Mouse (Mus musculus): ENCODE measurements around the gene Sdad1. TPM values are rescaled to one million over a fixed set of nuclear protein-coding genes. Genes with fewer than 3 reads are reported as not detected.
"Not testable (repeated sequence)": the region's sequence is repeated elsewhere in the genome, so short reads cannot be mapped to it uniquely, and the experiment has no call there.

The Sdad1 gene
- 39.5 and 41.2 TPM in 2 replicates for polyA plus RNA-seq (2014; fragmentation: Nextera tagmentation; extraction: Ambion mirVana)

DNA sequence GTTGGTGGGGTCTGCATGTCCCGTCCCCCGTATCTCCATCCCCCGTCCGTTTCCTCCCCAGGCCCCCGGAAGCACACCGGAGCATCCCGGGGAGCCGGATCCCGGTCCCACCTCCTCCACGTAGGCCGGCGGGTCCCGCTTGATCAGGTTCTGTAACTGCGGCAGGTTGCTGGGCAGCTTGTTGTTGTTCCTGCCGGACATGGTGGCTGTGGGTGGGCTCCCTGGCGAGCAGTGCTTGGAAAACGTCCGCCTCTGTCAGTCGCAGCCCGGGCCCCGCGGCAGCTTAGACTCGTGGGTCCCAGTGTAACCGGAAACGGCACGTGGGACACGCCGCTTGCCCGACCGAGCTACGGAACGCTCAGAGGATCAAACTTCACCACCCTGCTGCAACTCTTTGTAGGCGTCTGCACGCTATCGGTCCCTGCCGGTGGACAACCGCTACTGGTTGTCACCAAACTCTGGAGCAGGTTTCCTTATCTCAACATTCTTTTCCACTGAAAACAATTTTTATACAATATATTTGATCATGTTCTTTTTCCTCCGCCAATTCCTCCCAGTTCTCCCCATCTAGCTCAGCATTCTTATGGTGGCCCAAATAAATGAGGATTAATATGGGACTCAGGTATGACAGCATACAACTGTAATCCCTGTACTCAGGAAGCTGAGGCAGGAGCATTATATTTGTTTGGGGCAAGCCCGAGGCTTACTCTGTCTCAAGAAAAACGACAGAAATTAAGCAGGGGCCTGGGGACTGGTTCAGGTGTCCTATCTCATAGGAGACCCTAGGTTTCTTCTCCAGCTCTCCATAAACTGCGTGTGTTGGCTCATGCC lies at the start of gene Sdad1:
Sdad1 (minus strand) TSS at position 799 of the 831 bp plus-strand sequence.
- Histone ChIP-seq H3K4me1 (ENCODE audit: control insufficient read depth, insufficient read depth, low read length) (no peaks in the 10 kb centered on the region), H3K9me3 (replicated peaks; ENCODE audit: control insufficient read depth, low read length) (no peaks in the 10 kb centered on the region), H3K4me3 (ENCODE audit: low read depth, low read length) (peak within 1 kb of the TSS; percentile 87), H3K4me2 (ENCODE audit: low read depth, low read length) (peak within 1 kb of the TSS; percentile 76), H3K27ac (replicated peaks; ENCODE audit: low read depth, low read length) (0 out of 2 replicates have a peak within 1 kb of the TSS, but pooled peaks have one; percentile 8), H3K27me3 (ENCODE audit: control insufficient read depth, insufficient read depth, low read length) (no peaks in the 10 kb centered on the region), H3K36me3 (replicated peaks; ENCODE audit: control insufficient read depth, insufficient read depth, low read depth, low read length) (no peaks in the 10 kb centered on the region; the same call in 1 of the 2 replicates), H3K9ac (replicated peaks; ENCODE audit: low read length) (peak within 1 kb of the TSS; percentile 77)
- ATAC-seq (replicated peaks; ENCODE audit: insufficient number of reproducible peaks, low FRiP score, low TSS enrichment, low read depth) (peak; percentile 95), DNase-seq (ENCODE audit: low spot score) (peak; percentile 96)
- 2% methylated on average over 41 of the region's 41 CpGs for WGBS

DNA sequence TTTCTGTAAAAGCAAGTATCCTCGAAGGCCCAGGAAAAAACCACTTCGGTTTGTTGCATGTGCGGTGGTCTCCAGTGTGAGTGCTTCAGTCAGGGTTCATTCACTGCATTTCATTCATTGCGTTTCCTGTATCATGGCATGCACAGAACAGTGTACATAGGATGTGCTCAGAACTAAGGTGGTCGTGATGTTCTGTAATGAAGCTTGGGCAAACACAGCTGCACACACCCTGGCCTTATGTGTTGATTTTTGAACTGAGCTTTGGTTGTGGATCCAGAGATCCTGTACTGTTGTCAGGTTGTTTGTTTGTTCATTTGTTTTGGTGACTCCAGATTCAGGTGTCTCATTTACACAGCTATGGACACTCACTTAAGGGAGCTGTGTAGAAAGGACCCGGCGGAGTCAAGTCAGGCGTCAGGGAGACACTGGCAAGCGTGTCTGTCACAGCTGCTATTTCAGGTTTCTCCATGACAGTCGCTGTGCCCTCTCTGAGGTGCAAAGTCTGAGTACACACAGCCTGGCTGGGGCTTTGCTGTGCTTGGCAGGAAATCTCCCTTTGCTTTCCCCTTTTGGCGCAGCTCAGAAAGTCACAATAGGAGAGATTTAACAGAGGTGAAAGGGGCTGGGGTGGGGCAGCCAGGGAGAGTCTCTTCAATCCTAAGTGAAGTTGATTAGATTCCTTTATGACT lies 48.6 kb upstream of the Sdad1 start:
- H3K27ac ChIP-seq (replicated peaks; ENCODE audit: low read depth, low read length) = no peak overlapping the region
- no peaks in the 10 kb centered on the region for H3K27me3 ChIP-seq (ENCODE audit: control insufficient read depth, insufficient read depth, low read length)
- H3K4me1 ChIP-seq (ENCODE audit: control insufficient read depth, insufficient read depth, low read length) = no peaks in the 10 kb centered on the region
- DNase-seq (ENCODE audit: low spot score) = no peak
- no peak for ATAC-seq (replicated peaks; ENCODE audit: insufficient number of reproducible peaks, low FRiP score, low TSS enrichment, low read depth)
- H3K4me3 ChIP-seq (ENCODE audit: low read depth, low read length) = no peak overlapping the region
- H3K36me3 ChIP-seq (replicated peaks; ENCODE audit: control insufficient read depth, insufficient read depth, low read depth, low read length) = no peaks in the 10 kb centered on the region
- H3K9me3 ChIP-seq (replicated peaks; ENCODE audit: control insufficient read depth, low read length) = no peaks in the 10 kb centered on the region
- H3K4me2 ChIP-seq (ENCODE audit: low read depth, low read length) = no peak overlapping the region
- no peak overlapping the region for H3K9ac ChIP-seq (replicated peaks; ENCODE audit: low read length)
- WGBS = 85% methylated on average over 11 of the region's 11 CpGs

DNA sequence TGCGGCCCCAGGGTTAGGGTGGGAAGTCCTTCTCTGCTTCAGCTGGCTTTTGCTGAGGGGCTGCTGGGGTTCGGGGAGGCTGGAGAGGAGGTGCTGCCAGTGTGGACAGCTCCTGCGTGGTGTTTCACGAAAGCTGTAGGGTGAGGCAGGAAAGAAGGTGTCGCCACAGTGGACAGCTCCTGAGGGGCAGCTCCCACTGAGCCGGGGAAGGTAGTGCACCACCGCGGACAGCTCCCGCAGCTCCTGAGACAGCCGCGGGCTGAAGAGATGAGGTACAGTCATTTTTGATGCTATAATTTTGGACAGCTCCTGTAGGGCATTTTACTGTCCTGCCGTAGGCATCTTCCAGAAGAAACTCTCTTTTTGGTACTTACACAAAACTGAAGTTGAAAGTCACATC lies 47.8 kb upstream of the Sdad1 start:
- ATAC-seq (replicated peaks; ENCODE audit: insufficient number of reproducible peaks, low FRiP score, low TSS enrichment, low read depth) (0 out of 2 replicates have a peak, but pooled peaks have one; percentile 62), DNase-seq (ENCODE audit: low spot score) (peak; percentile 54)
- Histone ChIP-seq H3K27ac (replicated peaks; ENCODE audit: low read depth, low read length) (no peak overlapping the region), H3K9ac (replicated peaks; ENCODE audit: low read length) (no peak overlapping the region), H3K4me3 (ENCODE audit: low read depth, low read length) (no peak overlapping the region), H3K4me2 (ENCODE audit: low read depth, low read length) (no peak overlapping the region), H3K36me3 (replicated peaks; ENCODE audit: control insufficient read depth, insufficient read depth, low read depth, low read length) (no peaks in the 10 kb centered on the region), H3K4me1 (ENCODE audit: control insufficient read depth, insufficient read depth, low read length) (no peaks in the 10 kb centered on the region), H3K9me3 (replicated peaks; ENCODE audit: control insufficient read depth, low read length) (no peaks in the 10 kb centered on the region), H3K27me3 (ENCODE audit: control insufficient read depth, insufficient read depth, low read length) (no peaks in the 10 kb centered on the region)
- 48% methylated on average over 11 of the region's 12 CpGs for WGBS

DNA sequence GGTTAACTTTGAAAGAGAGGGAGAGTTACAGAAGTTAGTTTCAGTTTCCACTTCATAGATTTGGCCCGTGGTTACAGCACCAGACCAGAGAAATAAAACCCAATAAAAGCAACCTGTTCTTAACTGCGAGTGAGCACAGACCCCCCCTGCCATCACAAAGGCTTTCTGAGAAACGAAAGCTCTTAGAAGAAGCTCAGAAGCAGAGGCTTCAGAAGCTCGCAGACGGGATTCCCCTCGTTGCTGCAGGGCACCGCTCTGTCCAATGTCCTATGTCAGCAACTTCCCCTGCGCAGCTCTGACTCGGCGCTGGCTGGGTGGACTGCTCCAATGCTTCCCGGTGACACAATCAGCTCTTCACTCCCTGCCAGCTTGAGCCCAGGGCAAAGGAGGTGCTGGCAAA lies 43.2 kb upstream of the Sdad1 start:
- no peak overlapping the region for H3K27ac ChIP-seq (replicated peaks; ENCODE audit: low read depth, low read length)
- WGBS = 30% methylated on average over 11 of the region's 11 CpGs
- DNase-seq (ENCODE audit: low spot score) = no peak
- no peaks in the 10 kb centered on the region for H3K4me1 ChIP-seq (ENCODE audit: control insufficient read depth, insufficient read depth, low read length)
- no peak overlapping the region for H3K4me3 ChIP-seq (ENCODE audit: low read depth, low read length)
- H3K9ac ChIP-seq (replicated peaks; ENCODE audit: low read length) = no peak overlapping the region
- no peak for ATAC-seq (replicated peaks; ENCODE audit: insufficient number of reproducible peaks, low FRiP score, low TSS enrichment, low read depth)
- H3K4me2 ChIP-seq (ENCODE audit: low read depth, low read length) = peak overlapping the region; percentile 16; the same call in 1 of the 2 replicates
- H3K9me3 ChIP-seq (replicated peaks; ENCODE audit: control insufficient read depth, low read length) = no peaks in the 10 kb centered on the region
- no peaks in the 10 kb centered on the region for H3K27me3 ChIP-seq (ENCODE audit: control insufficient read depth, insufficient read depth, low read length)
- no peaks in the 10 kb centered on the region for H3K36me3 ChIP-seq (replicated peaks; ENCODE audit: control insufficient read depth, insufficient read depth, low read depth, low read length)

DNA sequence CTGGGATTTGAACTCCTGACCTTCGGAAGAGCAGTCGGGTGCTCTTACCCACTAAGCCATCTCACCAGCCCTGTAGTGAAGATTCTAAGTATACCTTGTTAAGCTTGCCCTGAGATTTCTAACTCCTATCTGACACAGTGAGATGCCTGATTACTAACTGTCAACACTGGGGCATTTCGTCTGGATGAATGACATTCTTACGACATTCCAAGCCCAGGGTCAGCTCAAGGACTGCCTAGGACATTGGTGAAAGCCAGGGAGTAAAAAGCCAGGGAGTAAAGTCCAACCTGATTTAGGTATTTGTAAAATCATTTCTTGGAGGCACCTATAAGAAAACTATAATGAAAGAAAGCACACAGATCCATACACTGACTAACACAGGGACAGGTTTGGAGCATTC lies 42.4 kb upstream of the Sdad1 start:
- H3K27ac ChIP-seq (replicated peaks; ENCODE audit: low read depth, low read length); H3K27me3 ChIP-seq (ENCODE audit: control insufficient read depth, insufficient read depth, low read length); H3K36me3 ChIP-seq (replicated peaks; ENCODE audit: control insufficient read depth, insufficient read depth, low read depth, low read length); ATAC-seq (replicated peaks; ENCODE audit: insufficient number of reproducible peaks, low FRiP score, low TSS enrichment, low read depth); H3K4me1 ChIP-seq (ENCODE audit: control insufficient read depth, insufficient read depth, low read length); H3K9ac ChIP-seq (replicated peaks; ENCODE audit: low read length); H3K4me2 ChIP-seq (ENCODE audit: low read depth, low read length); H3K9me3 ChIP-seq (replicated peaks; ENCODE audit: control insufficient read depth, low read length); H3K4me3 ChIP-seq (ENCODE audit: low read depth, low read length); DNase-seq (ENCODE audit: low spot score): not testable (repeated sequence)
- WGBS = 64% methylated on average over 4 of the region's 4 CpGs

DNA sequence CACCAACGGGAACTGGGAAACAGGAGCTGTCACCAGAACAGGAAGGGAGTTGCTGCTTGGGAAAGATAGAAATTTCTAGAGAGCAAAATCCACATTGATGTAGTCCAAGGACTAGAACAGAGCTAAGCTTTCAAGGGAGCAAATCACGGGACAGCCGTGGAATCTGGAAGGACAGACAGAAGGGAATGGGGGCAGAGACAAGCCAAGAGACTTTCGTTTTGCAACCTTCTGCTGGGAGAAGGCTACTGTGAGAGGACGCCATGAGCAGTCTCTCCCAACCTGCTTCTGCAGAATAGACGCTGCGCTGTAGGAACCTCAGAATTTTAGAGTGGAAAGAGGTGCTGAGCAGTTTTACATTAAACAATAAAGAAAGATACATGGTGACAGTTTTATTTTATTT lies 39.5 kb upstream of the Sdad1 start:
- H3K27me3 ChIP-seq (ENCODE audit: control insufficient read depth, insufficient read depth, low read length) = no peaks in the 10 kb centered on the region
- ATAC-seq (replicated peaks; ENCODE audit: insufficient number of reproducible peaks, low FRiP score, low TSS enrichment, low read depth) (no peak), DNase-seq (ENCODE audit: low spot score) (no peak)
- H3K9me3 ChIP-seq (replicated peaks; ENCODE audit: control insufficient read depth, low read length) = no peaks in the 10 kb centered on the region
- H3K36me3 ChIP-seq (replicated peaks; ENCODE audit: control insufficient read depth, insufficient read depth, low read depth, low read length) = no peaks in the 10 kb centered on the region
- no peaks in the 10 kb centered on the region for H3K4me1 ChIP-seq (ENCODE audit: control insufficient read depth, insufficient read depth, low read length)
- no peak overlapping the region for H3K27ac ChIP-seq (replicated peaks; ENCODE audit: low read depth, low read length)
- WGBS = 85% methylated on average over 7 of the region's 7 CpGs
- no peak overlapping the region for H3K9ac ChIP-seq (replicated peaks; ENCODE audit: low read length)
- no peak overlapping the region for H3K4me2 ChIP-seq (ENCODE audit: low read depth, low read length)
- H3K4me3 ChIP-seq (ENCODE audit: low read depth, low read length) = no peak overlapping the region

DNA sequence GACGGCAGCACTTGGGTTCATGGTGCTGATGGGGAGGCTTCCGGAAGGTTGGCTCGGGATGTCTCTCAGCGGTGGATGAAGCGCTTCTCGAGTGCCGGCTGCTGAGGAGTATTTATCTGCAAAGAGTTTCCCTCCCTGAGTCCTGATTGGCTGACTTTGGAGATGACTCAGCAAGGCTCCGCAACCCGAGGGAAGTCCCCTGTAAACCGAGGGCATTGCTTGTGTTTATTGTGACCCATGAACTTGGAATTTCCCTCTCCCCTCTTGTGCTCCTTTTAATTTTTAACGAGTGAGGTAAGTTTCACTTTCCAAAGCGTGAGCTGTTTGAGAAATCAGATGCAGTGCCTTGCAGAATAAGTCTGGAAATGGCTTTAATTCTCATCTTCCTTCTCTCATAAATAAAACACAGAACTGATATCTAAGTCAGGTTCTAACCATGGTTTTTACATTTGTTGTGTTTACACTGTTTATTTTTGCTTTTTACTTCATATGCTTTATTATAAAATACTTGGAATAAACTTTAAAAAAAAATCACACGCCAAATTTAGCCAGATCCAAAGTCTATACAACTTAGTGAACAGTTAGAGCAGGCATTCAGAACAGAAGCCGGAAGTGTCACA lies 38.6 kb upstream of the Sdad1 start, which contains the start of gene Cxcl10:
Cxcl10 (minus strand) TSS at position 96 of the 620 bp plus-strand sequence.
- DNase-seq (ENCODE audit: low spot score) = peak; percentile 65
- no peak within 1 kb of the TSS for H3K27ac ChIP-seq (replicated peaks; ENCODE audit: low read depth, low read length)
- no peak within 1 kb of the TSS for H3K4me3 ChIP-seq (ENCODE audit: low read depth, low read length)

More for the DNA sequence above, 38.6 kb upstream of the Sdad1 start, which contains the start of gene Cxcl10:
- H3K9me3 ChIP-seq (replicated peaks; ENCODE audit: control insufficient read depth, low read length) = no peaks in the 10 kb centered on the region
- no peak within 1 kb of the TSS for H3K9ac ChIP-seq (replicated peaks; ENCODE audit: low read length)
- no peak for ATAC-seq (replicated peaks; ENCODE audit: insufficient number of reproducible peaks, low FRiP score, low TSS enrichment, low read depth)
- no peaks in the 10 kb centered on the region for H3K36me3 ChIP-seq (replicated peaks; ENCODE audit: control insufficient read depth, insufficient read depth, low read depth, low read length)
- H3K27me3 ChIP-seq (ENCODE audit: control insufficient read depth, insufficient read depth, low read length) = no peaks in the 10 kb centered on the region
- 22% methylated on average over 14 of the region's 14 CpGs for WGBS
- H3K4me2 ChIP-seq (ENCODE audit: low read depth, low read length) = no peak within 1 kb of the TSS; the same call in 1 of the 2 replicates
- H3K4me1 ChIP-seq (ENCODE audit: control insufficient read depth, insufficient read depth, low read length) = no peaks in the 10 kb centered on the region

Data from embryonic facial prominence, embryonic 11.5 days (tissue).